Mouse (Mus musculus) inflammation-experienced regulatory T-cells, adult 6 months (primary cell): Measurements from ENCODE around the gene Rbms3. TPM values are rescaled to one million over a fixed set of nuclear protein-coding genes. Genes with fewer than 3 reads are reported as not detected.

Experiments used
- ATAC-seq: one replicate; pipeline ENCODE4 v1.8.0; 2017
- polyA plus RNA-seq, 3 experiments: library from polyadenylated mRNA; unstranded; fragments of 100-300 nt; shearing (Covaris generic); gene quantifications; one replicate each; pipeline ENCODE4 v1.2.1; 2017

The Rbms3 gene
- polyA plus RNA-seq, 3 experiments from 2014 or later: not detected

DNA sequence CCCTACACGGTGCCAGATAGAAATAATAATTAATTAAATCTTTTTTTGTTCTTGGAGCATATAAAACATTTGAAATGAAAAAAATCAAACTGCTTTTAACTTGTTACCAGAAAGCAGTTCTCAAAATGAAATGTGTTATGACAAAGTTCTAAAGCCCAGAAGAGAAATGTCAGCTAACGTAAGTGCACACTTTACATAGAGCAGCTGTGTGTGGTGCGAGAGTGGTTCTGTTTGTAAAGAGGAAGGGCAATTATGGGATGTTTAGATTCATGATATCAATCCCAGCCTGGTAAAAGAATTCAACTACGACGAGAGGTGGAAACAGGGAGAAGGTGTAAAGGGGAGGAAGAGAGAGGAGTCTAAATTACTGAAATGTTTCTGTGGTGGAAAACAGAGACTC is 744.1 kb downstream of the Rbms3 start:
- no peak for ATAC-seq

DNA sequence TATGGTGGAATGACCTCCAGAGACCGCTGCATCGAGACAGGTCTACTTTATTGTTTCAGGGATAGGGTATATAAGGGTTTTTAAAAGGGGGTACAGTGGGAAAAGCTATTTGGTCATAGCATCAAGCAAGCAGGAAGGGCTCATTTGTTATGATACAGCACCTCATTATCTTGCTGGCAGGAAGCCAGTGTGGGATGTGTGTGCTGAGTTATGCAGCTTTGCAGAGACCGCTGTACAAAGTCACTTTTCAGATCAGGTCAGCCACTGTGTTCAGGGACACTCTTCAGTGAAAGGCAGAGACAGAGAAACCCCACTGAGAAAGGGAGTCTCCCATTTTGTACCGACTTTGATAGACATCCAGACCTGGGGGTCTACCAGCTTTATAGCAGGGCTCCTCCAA is 749.2 kb downstream of the Rbms3 start:
- ATAC-seq: no peak

DNA sequence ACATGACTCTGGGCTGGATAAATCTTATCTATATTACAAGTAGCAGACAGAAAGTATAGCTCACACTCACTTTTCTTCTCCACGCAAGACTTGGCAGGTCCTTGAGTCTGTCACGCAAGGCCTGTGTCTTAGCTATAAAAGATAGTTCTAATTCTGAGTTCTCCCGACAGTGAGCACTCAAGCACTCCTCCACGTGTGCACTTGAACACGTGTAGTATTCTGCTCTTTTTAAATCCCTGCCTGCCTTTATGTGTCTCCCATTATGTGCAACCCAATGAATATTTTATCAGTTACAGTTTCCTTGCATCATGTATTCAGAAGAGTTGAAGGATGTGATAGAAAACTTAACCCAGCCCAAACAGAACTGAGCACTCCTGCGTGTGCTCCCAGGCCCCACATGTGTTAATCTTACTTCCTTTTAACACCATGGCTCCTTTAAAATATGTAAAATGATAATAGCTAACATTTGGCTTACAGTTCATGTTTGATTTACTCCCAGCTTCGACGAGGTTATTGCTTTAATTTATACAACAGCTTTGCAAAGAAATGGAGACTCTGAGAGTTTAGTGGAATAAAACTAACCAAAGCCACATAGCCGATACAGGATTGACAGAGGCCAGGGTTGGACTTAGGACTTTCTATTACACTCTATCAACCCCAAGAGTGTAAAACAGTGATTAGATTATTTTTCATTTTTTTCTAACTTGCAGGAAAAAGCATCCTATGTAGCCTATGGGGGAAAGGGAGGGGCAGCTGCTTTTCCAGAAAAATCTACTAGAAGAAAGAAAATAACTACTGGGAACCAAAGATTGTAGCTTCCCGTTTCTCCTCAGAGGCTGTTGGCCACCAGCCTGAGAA is 749.9 kb downstream of the Rbms3 start:
- ATAC-seq: no peak

DNA sequence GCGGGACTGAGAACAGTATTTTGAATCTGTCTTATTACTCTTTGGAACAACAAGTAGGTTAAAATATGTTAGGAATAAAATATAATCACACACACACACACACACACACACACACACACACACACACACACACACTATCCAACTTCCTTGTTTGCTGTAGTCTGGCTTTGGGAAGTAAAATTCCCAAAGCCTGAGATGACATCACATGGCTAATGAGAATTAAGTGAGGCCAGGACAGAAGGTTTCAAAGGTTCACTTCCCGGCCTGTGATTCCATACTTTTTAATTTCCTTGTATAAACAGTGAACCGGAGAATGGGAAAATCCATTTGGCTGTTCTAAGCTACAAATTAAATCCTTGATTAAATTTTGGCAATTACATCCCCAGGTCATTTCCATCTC is 752.9 kb downstream of the Rbms3 start:
- ATAC-seq: no peak

DNA sequence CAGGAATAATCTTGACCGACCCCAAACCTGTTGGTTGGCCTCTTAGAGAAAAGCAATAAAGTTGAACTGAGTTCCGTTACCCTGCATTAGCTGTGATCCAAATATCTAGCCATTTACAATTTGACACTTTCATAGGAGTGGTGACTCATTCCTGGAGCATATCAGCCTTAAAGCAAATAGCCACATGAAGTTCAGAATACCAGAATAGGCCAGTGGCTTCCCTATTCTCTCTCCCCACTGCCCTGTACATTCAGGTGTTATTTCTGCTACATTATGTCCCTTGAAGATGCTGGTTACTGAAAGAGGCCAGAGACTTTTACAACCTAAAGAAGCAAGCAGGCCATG is 755.8 kb downstream of the Rbms3 start:
- no peak for ATAC-seq

DNA sequence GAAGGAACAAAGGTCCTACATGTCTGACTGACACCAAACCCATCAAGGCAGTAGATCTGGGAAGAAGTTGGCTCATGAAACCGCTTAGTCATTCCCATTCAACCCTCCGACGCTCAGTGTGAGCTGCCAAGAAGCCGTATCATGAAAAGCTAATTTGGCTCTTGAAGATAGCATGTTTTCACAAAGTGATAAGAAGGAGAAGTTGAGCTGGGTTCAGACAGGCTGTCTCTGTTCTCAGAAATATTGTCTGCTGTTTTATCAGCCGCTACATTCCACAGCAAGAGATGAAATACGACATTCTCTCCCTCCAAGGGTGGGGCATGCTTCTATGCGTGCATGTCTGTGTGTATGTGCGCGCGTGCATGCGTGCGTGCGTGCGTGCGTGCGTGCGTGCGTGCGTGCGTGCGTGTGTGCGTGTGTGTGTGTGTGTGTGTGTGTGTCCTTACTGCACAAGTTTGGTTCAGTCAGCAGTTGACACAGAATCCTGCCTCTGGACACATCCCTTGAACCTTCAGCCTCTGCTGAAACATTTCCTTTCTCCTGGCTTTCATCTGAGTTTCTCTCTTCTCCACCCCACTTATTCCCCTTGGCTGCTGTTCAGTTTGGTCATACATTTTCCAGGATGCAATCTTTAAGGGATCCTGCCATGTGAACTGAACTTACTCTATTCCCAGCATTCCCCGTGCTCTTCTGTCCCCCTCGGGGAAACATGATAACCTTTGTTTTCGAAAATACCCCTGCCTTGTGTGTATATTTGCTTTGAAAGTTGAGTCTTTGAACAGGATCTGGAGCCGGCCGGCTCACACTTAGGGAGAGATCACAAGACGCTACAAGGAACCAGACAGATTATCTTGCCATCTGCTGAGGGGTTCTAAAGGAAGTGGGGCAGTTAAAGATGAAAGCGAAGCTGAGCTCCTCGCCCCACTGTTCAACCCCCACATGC is 756.4 kb downstream of the Rbms3 start:
- no peak for ATAC-seq

DNA sequence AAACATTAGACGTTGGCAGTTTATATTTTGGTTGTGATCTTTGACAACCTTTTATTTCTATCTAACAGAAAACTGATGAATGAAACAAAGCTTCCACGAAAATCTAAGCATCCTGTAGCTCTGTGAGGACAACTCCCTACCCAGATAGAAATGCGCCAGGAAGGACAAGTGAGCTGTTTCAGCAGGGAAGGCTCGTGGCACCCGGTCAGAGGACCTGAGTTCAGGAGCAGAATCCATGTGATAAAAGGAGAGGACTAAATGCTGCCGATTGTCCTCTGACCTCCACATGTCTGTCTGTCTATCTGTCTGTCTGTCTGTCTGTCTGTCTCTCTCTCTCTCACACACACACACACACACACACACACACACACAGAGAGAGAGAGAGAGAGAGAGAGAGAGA is 757.4 kb downstream of the Rbms3 start:
- no peak for ATAC-seq

DNA sequence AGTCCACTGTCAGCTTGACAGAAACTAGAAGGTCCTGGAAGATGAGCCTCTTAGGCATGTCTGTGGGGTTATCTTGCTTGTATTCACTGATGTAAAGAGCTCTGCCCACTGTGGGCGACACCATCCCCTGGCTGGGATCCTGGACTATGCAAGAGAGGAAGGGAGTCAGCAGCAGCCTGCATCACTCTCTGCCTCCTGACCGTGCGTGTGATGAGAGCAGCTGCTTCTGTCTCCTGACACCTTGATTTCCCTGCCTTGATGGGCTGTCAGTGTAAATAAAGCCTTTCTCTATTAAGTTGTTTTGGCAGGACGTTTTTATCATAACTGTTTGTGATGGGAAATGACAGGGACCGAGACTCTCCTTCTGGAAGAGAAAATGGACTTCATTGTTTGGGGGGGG is 758.1 kb downstream of the Rbms3 start:
- no peak for ATAC-seq

DNA sequence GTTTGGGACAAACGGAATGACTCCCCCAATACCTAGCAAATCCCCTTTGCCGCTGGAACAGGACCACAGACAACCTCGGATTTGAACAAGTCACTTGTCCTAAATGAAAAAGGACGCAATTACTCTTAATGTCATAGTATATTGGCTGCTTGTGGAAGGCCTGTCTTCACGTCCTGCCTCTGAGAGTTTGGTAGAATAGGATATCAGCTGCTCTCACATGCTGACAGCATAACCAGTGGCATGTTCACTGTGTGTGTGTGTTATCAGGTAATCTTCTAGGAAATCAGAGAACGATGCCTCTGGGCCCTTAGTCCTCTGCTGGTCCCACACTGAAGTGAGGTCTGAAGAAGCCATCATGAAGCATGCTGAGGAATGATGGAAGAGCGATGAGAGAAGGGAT is 763.7 kb downstream of the Rbms3 start:
- no peak for ATAC-seq

DNA sequence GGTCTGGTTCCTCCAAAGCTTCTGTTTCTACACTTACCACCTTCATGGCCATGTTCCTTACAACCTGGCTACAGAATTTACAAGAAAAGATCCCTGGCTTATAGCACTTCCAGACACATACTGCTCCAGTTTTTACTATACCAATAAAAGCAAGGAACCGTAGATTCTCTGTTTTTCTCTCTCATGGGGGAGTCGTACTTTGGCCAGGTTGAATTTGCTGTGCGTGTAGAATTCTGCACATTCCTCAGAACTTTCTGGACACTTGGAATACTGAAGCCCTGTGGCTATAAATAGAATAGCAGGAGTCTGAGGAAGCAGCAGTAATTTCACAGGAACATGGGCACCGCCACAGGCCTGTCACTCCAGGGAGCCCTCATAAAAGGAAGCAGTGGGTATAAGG is 766.1 kb downstream of the Rbms3 start:
- no peak for ATAC-seq

DNA sequence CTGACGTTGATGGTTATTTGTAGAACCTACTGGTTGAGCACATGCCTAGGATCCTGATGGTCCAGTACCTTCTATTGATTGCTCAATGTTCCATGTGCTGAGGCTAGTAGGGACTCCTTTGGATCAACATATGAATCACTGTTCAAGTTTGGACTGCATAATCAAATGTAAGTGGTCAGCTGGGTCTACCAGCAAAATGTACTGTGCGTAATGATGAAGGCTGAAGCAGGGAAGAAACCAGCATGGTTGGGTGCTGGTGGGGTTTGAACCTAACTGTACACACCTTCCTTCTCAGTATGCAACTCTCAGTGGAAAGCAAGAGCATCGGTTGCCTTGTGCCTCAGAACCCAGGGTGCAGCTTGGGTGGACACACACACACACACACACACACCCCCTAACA is 767.4 kb downstream of the Rbms3 start:
- ATAC-seq: no peak

DNA sequence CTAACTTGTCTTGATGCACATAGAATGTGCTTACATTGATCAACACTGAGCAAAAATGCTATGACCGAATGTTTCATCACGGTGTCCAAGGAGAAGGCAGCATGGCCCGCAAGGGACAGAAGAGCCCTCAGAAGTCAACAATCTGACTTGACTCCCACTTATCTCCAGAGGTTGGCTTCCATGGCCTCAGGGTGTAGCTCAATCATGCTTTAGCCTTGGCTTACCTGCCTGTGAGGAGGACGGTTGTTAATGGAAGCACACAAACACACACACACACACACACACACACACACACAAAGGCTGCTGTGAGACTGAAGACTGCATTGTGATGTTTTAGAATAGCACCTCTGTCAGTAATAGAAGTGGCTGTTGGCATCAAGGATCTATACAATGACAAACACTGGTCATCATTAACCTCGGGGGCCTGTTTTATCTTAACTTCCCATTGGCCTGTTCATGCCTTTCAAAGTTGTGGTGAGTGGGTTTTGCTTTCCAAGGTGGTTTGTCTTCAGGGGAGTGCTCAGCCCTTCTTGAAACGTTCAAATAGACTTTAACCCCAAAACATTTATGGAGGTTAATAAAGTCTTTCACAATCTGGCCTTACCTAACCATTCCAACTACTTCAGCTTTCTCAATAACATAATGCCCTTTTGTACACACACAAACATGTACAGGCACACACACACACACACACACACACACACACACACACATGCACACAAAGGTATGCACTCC is 771.7 kb downstream of the Rbms3 start:
- no peak for ATAC-seq

DNA sequence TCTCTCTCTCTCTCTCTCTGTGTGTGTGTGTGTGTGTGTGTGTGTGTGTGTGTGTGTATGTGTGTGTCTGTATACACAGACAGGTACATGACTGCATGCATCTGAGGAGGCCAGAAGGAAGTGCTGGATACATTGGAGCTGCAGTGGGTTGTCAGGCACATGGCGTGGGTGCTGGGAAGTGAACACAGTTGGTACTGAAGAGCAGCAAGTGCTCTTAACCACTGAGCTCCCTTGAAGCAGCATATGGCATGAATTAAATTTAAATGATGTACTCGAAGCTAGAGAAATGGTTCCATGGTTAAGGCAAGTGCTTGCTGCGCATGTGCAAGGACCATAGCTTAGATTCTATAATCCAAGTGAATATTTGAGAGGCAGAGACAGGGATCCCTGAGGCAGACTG is 772.6 kb downstream of the Rbms3 start:
- no peak for ATAC-seq

DNA sequence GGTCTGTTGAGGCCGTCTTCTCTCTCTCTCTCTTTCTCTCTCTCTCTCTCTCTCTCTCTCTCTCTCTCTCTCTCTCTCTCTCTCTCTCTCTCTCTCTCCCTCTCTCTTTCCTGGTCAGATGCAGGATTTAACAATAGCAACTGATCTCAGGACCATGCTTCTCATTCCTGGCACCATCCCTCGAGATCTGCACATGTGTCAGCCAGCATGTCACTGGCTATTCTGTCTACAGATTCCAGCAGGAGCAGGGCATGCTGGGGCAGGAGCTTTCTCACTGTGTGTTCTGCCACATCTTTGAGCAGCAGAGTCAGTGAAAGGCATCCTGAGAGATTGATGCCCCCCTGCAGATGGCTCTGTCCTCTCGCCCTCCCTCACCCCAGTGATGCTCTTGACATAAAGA is 774.0 kb downstream of the Rbms3 start:
- ATAC-seq: no peak

DNA sequence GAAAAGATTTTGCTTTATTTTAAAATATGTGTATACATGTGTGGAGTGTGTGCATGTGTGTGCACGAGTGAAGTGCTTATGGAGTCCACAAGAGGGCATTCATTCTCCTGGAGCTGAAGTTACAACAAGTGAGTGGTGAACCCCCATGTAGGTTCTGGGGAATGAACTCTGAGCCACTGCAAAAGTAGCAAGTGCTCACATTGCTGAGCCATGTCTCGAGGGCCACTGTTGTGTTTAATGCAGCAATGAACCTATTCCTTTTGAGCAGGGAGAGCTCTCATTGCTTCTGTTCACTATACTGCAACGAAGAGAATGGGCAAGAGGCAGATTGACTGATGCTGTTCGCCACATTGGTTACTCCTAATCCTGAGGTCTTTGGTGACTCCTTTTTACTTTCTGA is 780.8 kb downstream of the Rbms3 start:
- ATAC-seq: no peak

DNA sequence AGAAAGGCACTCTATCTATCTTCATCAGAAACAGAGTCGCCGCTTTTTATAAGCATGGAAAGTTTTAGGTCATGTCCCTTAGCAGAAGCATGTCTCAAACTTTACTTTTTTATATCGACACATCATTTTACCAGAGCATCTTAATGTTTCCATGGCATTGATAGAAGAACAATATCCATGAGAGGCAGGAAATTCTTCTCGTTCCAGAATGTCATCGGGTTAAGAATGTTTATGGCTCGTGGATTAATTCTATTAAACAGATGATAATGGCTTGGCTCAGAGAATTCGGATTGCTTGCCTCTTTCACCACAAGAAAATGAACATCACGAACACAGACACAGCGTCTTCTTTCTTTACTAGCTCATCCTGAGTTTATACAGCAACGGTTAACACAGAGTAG is 781.5 kb downstream of the Rbms3 start:
- ATAC-seq: no peak

DNA sequence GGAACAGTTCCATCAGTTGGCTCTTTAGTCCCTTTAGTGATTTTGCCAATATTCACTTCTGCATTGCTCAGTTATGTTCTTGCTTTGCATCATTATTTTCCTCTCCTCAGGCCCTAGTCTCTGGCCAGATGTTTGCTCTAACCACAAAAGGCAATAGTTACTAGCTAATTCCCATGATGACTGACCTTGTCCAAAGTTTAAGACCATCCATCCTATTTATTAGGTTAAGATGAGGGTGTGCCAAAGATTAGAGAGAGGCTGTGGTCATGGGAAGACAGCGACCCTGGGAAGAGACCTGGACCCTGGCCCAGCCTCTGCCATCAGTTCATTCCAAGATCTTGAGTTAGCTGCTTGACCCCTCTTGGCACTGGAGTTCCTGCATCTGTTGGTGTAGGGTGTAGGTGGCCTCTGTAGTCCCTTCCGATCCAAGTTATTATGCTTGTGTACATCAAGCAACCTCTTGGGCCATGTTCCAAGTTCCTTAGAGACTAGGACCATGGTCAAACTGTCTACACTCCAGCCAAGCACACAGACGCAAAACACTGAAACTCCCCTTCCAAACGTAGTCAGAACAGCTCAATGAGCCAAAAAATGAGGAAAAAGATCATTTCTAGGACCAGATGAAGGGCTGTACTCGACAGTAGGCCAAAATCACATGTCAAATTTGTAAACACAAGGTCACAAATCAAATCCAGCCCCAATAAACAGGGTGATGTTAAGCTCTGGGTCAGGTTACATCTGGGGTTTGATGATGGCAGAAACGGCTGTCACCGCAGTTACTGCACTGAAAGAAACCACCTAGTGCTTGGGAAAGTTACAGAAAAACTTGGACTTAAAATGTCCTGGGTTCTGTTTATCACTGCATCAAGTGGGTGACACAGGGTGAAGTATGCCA is 782.2 kb downstream of the Rbms3 start:
- ATAC-seq: no peak

DNA sequence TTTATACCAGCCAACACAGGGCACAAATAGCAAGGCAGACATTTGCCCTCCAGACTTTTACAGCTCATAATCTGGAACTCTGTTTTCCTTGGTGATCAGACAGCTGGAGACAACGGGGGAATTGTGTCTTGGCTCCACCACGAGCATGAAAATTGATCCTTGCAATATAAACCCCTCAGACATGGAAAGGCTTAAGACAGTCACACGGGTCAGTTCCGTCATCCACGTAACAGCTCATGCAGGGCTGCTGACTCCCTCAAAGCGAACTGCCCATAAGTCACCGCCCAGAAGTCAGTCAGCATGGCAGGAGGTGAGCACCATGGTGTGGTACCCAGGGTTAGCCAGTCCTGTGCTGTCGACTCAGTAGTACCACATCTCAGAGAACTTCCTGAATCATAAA is 794.8 kb downstream of the Rbms3 start:
- ATAC-seq: no peak

DNA sequence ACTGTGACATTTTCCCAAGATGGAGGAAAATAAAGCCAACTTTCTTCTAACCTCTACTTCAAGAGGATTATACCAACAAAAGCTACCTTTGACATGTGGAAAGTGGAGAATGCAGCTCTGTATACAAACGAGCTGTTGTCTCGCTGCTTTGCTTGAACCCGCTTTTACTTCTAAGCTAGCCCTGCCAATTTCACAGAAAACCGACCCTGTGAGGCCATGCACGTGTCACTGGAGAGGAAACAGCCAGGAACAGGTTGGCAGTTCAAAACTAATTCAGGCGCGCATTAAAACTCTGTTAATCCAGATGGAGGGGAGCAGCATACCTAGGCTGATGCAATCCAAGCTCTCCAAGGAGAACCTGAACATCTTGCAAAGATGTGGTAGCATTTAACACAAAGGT is 796.0 kb downstream of the Rbms3 start:
- no peak for ATAC-seq

DNA sequence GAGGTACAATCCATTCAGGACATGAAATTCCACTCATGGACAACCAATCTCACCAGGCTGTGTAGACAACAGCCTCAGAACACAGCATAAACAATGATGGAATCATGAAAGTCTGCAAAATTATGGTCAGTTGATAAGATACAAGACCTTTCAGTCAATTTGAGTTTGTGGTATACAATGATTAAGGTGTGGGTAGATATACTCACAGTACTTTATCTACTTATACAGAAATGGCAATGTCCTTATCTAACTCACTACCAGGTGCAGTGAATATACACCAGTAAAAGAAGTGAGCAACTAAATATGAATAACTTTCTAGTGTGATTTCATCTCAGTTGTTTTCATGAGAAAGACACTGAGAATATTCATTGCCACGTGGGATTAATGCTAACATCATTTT is 796.9 kb downstream of the Rbms3 start:
- ATAC-seq: no peak

DNA sequence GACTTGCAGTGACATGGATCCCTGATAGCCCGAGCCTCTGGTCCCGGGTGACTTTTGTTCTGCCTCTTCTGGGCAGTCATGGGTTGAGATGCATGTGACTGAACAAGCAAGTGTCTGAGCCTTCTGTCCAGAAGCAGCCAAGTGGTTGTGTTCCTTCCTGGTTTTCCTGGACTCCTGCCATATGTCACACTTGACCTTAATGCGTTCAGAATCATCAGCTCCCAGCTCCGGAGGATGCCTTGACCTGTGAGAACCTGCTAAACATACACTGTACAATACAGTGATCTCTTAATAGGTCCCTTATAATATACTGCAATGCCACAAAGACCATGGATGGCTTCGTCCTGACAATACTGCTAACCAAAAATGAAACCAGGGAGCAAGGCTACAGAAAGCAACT is 798.3 kb downstream of the Rbms3 start:
- no peak for ATAC-seq

DNA sequence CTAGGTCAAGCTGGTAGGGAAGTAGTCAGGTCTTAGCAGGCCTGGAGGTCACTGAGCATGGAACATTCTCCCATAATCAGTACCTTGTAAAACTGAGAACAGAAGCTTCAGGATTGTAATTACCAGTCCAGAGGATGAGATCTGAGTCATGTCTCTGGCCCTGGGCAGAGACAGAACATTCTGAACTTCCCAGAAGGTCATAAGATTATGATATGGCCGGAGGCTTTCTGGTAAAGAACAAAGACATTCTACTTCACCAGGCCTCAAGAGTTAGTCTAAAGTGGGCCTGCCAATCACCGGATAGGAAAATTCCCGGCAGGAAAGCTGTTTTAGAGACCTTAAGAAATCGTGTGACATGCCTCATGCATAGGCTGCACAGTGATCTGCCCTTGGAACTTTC is 799.8 kb downstream of the Rbms3 start:
- ATAC-seq: no peak
